Mouse (Mus musculus): Measurements from ENCODE around the gene Pdlim4. TPM values are rescaled to one million over a fixed set of nuclear protein-coding genes. Genes with fewer than 3 reads are reported as not detected.
A peak's percentile ranks its signal among the peaks of the same experiment; 100 is the strongest.
"Not testable (repeated sequence)": the region's sequence is repeated elsewhere in the genome, so short reads cannot be mapped to it uniquely, and the experiment has no call there.

Gene Pdlim4
- polyA plus RNA-seq, 1 experiment from 2014 or later, result 13.2 TPM

GRCm38 (mm10) chr11:54007717-54008116 lies 61.1 kb downstream of the Pdlim4 start:
- H3K27ac ChIP-seq (ENCODE audit: low read depth, low read length), result no peak overlapping the region; the same call in 1 of the 2 replicates

GRCm38 (mm10) chr11:54006901-54007300 lies 61.9 kb downstream of the Pdlim4 start:
- H3K4me3 ChIP-seq (ENCODE audit: low read depth, low read length), result no peak overlapping the region
- 74% methylated on average over 4 of the region's 4 CpGs for WGBS
- peak overlapping the region; percentile 64 for H3K27ac ChIP-seq (ENCODE audit: low read depth, low read length)
- ATAC-seq (replicated peaks; ENCODE audit: low FRiP score) (no peak), DNase-seq (ENCODE audit: low spot score) (no peak)
- H3K4me2 ChIP-seq, result peak overlapping the region; percentile 14
- no peaks in the 10 kb centered on the region for H3K9me3 ChIP-seq (ENCODE audit: control insufficient read depth, low read length)
- no peaks in the 10 kb centered on the region for H3K36me3 ChIP-seq (ENCODE audit: control insufficient read depth, insufficient read depth, low read length)
- peaks cover 40% of the 10 kb centered on the region for H3K4me1 ChIP-seq (replicated peaks; ENCODE audit: control insufficient read depth, insufficient read depth, low read length)
- peak overlapping the region; percentile 34 for H3K9ac ChIP-seq (ENCODE audit: low read depth, low read length)
- H3K27me3 ChIP-seq (replicated peaks; ENCODE audit: control insufficient read depth, insufficient read depth, low read length), result no peaks in the 10 kb centered on the region

More at GRCm38 (mm10) chr11:54007717-54008116, 61.1 kb downstream of the Pdlim4 start:
- Histone ChIP-seq H3K36me3 (ENCODE audit: control insufficient read depth, insufficient read depth, low read length) (no peaks in the 10 kb centered on the region), H3K4me1 (replicated peaks; ENCODE audit: control insufficient read depth, insufficient read depth, low read length) (peaks cover 37% of the 10 kb centered on the region), H3K4me3 (ENCODE audit: low read depth, low read length) (no peak overlapping the region), H3K9me3 (ENCODE audit: control insufficient read depth, low read length) (no peaks in the 10 kb centered on the region), H3K27me3 (replicated peaks; ENCODE audit: control insufficient read depth, insufficient read depth, low read length) (no peaks in the 10 kb centered on the region), H3K4me2 (no peak overlapping the region), H3K9ac (ENCODE audit: low read depth, low read length) (no peak overlapping the region)
- WGBS, result 90% methylated on average over 11 of the region's 11 CpGs
- DNase-seq (ENCODE audit: low spot score) (no peak), ATAC-seq (replicated peaks; ENCODE audit: low FRiP score) (no peak)

GRCm38 (mm10) chr11:54006362-54006761 lies 62.5 kb downstream of the Pdlim4 start:
- not testable (repeated sequence) for H3K27me3 ChIP-seq (replicated peaks; ENCODE audit: control insufficient read depth, insufficient read depth, low read length); H3K4me3 ChIP-seq (ENCODE audit: low read depth, low read length); H3K9me3 ChIP-seq (ENCODE audit: control insufficient read depth, low read length); DNase-seq (ENCODE audit: low spot score); H3K36me3 ChIP-seq (ENCODE audit: control insufficient read depth, insufficient read depth, low read length)
- Histone ChIP-seq H3K9ac (ENCODE audit: low read depth, low read length) (peak overlapping the region; percentile 34; the same call in 1 of the 2 replicates), H3K27ac (ENCODE audit: low read depth, low read length) (peak overlapping the region; percentile 64; the same call in 1 of the 2 replicates), H3K4me2 (peak overlapping the region; percentile 14; the same call in 1 of the 2 replicates), H3K4me1 (replicated peaks; ENCODE audit: control insufficient read depth, insufficient read depth, low read length) (peaks cover 40% of the 10 kb centered on the region)
- WGBS, result 25% methylated on average over 5 of the region's 5 CpGs
- peak; percentile 76 for ATAC-seq (replicated peaks; ENCODE audit: low FRiP score)

Other genes starting within 250 kb of the Pdlim4 start
- 0.51 TPM in 1 of 2 replicates, not detected in the other for gene Gm12216, start 209.8 kb downstream of the Pdlim4 start, polyA plus RNA-seq (2014; fragmentation: Nextera tagmentation; extraction: Ambion mirVana)
- 4.4 and 4.8 TPM in 2 replicates for gene Slc22a5, start 177.4 kb downstream of the Pdlim4 start, polyA plus RNA-seq (2014; fragmentation: Nextera tagmentation; extraction: Ambion mirVana)
- 1.3 and 2.1 TPM in 2 replicates for gene Slc22a21, start 88.7 kb downstream of the Pdlim4 start, polyA plus RNA-seq (2014; fragmentation: Nextera tagmentation; extraction: Ambion mirVana)
- 20.6 and 21.5 TPM in 2 replicates for gene Slc22a4, start 40.9 kb downstream of the Pdlim4 start, polyA plus RNA-seq (2014; fragmentation: Nextera tagmentation; extraction: Ambion mirVana)
- gene P4ha2, start 31.1 kb upstream of the Pdlim4 start, polyA plus RNA-seq (2014; fragmentation: Nextera tagmentation; extraction: Ambion mirVana), result 24.3 and 25.7 TPM in 2 replicates
- gene Csf2, start 180.7 kb upstream of the Pdlim4 start, polyA plus RNA-seq (2014; fragmentation: Nextera tagmentation; extraction: Ambion mirVana), result not detected in 2 replicates
- not detected in 2 replicates for gene Il3, start 198.3 kb upstream of the Pdlim4 start, polyA plus RNA-seq (2014; fragmentation: Nextera tagmentation; extraction: Ambion mirVana)
- 2.2 and 2.3 TPM in 2 replicates for gene Acsl6, start 234.8 kb upstream of the Pdlim4 start, polyA plus RNA-seq (2014; fragmentation: Nextera tagmentation; extraction: Ambion mirVana)